1 mouse cellular context compared by ENCODE assay signal in genomic region chr8:107436841-107437421, GRCm38 (mm10).
TF ChIP-seq lines count a peak whose summit lies in the region.

No protein-coding gene starts in this region.

TF ChIP-seq in MEL, 35 proteins besides CTCF, POLR2A, EP300 and RAD21 (continued from another document):
- no peak for TF ChIP-seq ZMIZ1 (IDR thresholded peaks at IDR 0.05; ENCODE audit: low read depth, low read length)
- TF ChIP-seq MYB (IDR thresholded peaks at IDR 0.05; ENCODE audit: low read depth, low read length), result no peak
- TF ChIP-seq ZNF384 (IDR thresholded peaks at IDR 0.05; ENCODE audit: low read depth, low read length), result peak; percentile 91
- TF ChIP-seq MAZ (IDR thresholded peaks at IDR 0.05; ENCODE audit: low read depth, low read length), result peak; percentile 43; the same call in 1 of the 2 replicates
- TF ChIP-seq HCFC1 (IDR thresholded peaks at IDR 0.05; ENCODE audit: low read depth, low read length), result peak; percentile 41; the same call in 1 of the 2 replicates
- TF ChIP-seq TAL1 (IDR thresholded peaks at IDR 0.05; ENCODE audit: low read length), result peak; percentile 42
- TF ChIP-seq CHD2 (IDR thresholded peaks at IDR 0.05; ENCODE audit: low read length), result no peak
- TF ChIP-seq BHLHE40 (IDR thresholded peaks at IDR 0.05; ENCODE audit: borderline replicate concordance, low read depth, low read length), result peak; percentile 84; the same call in 1 of the 2 replicates
- no peak for TF ChIP-seq SMC3 (IDR thresholded peaks at IDR 0.05; ENCODE audit: low read depth, low read length)
- no peak for TF ChIP-seq NRF1 (IDR thresholded peaks at IDR 0.05; ENCODE audit: insufficient read depth, low read depth, low read length, poor library complexity, severe bottlenecking)
- peak; percentile 50 for TF ChIP-seq TCF12 (IDR thresholded peaks at IDR 0.05; ENCODE audit: low read depth, low read length)
- no peak for TF ChIP-seq POLR2AphosphoS5 (IDR thresholded peaks at IDR 0.05; ENCODE audit: borderline replicate concordance, low read depth, low read length)
- TF ChIP-seq GATA1 (IDR thresholded peaks at IDR 0.05; ENCODE audit: low read depth, low read length), result peak; percentile 93
- TF ChIP-seq MAX (IDR thresholded peaks at IDR 0.05; ENCODE audit: low read length), result peak; percentile 84
- peak; percentile 91 for TF ChIP-seq USF1 (IDR thresholded peaks at IDR 0.05; ENCODE audit: low read depth, low read length)
